Mouse (Mus musculus): Measurements from ENCODE around the gene Cox6b1.

Cox6b1 gene

GRCm38 (mm10) chr7:30586455-30587020 lies 39.4 kb downstream of the Cox6b1 start:
- no peak for DNase-seq (ENCODE audit: low read depth, low spot score)

- no peak for DNase-seq (ENCODE audit: low read depth, low spot score)
Observed at GRCm38 (mm10) chr7:30585170-30585569, 40.8 kb downstream of the Cox6b1 start.

GRCm38 (mm10) chr7:30584339-30584738 lies 41.6 kb downstream of the Cox6b1 start:
- DNase-seq (ENCODE audit: low read depth, low spot score), result no peak

- no peak for DNase-seq (ENCODE audit: low read depth, low spot score)
Observed at GRCm38 (mm10) chr7:30581547-30581946, 44.4 kb downstream of the Cox6b1 start.

GRCm38 (mm10) chr7:30579950-30580349 lies 46.0 kb downstream of the Cox6b1 start:
- no peak for DNase-seq (ENCODE audit: low read depth, low spot score)

- DNase-seq (ENCODE audit: low read depth, low spot score), result no peak
Observed at GRCm38 (mm10) chr7:30572969-30573368, 53.0 kb downstream of the Cox6b1 start.

- no peak for DNase-seq (ENCODE audit: low read depth, low spot score)
Observed at GRCm38 (mm10) chr7:30572389-30572788, 53.6 kb downstream of the Cox6b1 start.

GRCm38 (mm10) chr7:30567555-30567954 lies 58.4 kb downstream of the Cox6b1 start:
- DNase-seq (ENCODE audit: low read depth, low spot score), result no peak
